Mouse (Mus musculus) testis, adult 2 months (tissue): ENCODE measurements around the gene Fibp. TPM values are rescaled to one million over a fixed set of nuclear protein-coding genes. Genes with fewer than 3 reads are reported as not detected.
A peak's percentile ranks its signal among the peaks of the same experiment; 100 is the strongest.

Source experiments
- H3K27ac ChIP-seq: fragments of 200-500 bp; 2 replicates; pipeline ENCODE4 v1.5.1; 2012; ENCODE audit warnings: low read depth, low read length; ENCODE audit not compliant: control insufficient read depth, insufficient read depth
- H3K27me3 ChIP-seq: fragments of 200-500 bp; 2 replicates; pipeline ENCODE4 v1.6.1; 2012; ENCODE audit warnings: mild to moderate bottlenecking, low read length, moderate library complexity; ENCODE audit not compliant: control insufficient read depth, insufficient read depth
- H3K36me3 ChIP-seq: fragments of 200-500 bp; 2 replicates; pipeline ENCODE4 v1.6.1; 2012; ENCODE audit warnings: mild to moderate bottlenecking, low read length; ENCODE audit not compliant: control insufficient read depth, insufficient read depth
- H3K4me1 ChIP-seq: fragments of 200-500 bp; 2 replicates; pipeline ENCODE4 v1.6.1; 2012; ENCODE audit warnings: low read length; ENCODE audit not compliant: control insufficient read depth, insufficient read depth
- H3K4me3 ChIP-seq: fragments of 200-500 bp; 2 replicates; pipeline ENCODE4 v1.5.1; 2012; ENCODE audit warnings: low read depth, mild to moderate bottlenecking, low read length, moderate library complexity, mixed read lengths; ENCODE audit not compliant: control insufficient read depth
- CTCF ChIP-seq: fragments of 200-500 bp; IDR thresholded peaks from 2 replicates; pipeline ENCODE4 v1.5.1; 2012; ENCODE audit warnings: low read depth, mild to moderate bottlenecking, inconsistent platforms, low read length, moderate library complexity; ENCODE audit not compliant: control insufficient read depth, insufficient read depth, insufficient replicate concordance
- POLR2A ChIP-seq: fragments of 200-500 bp; IDR thresholded peaks from 2 replicates; pipeline ENCODE4 v1.6.1; 2012; ENCODE audit warnings: low read depth, mild to moderate bottlenecking, inconsistent platforms, low read length, moderate library complexity; ENCODE audit not compliant: control insufficient read depth
- polyA plus RNA-seq: library from polyadenylated mRNA; depleted of rRNA; stranded (reverse); fragments of >200 nt; gene quantifications from 2 replicates; pipeline ENCODE4 v1.2.3, GENCODE M21; 2012

Gene Fibp
- polyA plus RNA-seq, 1 experiment: 71.3 TPM

- Histone ChIP-seq H3K4me3 (peak overlapping the region; percentile 99), H3K36me3 (peaks cover 2% of the 10 kb centered on the region), H3K27ac (peak overlapping the region; percentile 88), H3K27me3 (no peaks in the 10 kb centered on the region), H3K4me1 (peaks cover 24% of the 10 kb centered on the region)
- TF ChIP-seq POLR2A: no peak
- TF ChIP-seq CTCF: no peak
These were observed 34.4 kb upstream of the Fibp start for GRCm38 (mm10) chr19:5425906-5426565.

GRCm38 (mm10) chr19:5426640-5427290 is 33.6 kb upstream of the Fibp start:
- H3K36me3 ChIP-seq: peaks cover 2% of the 10 kb centered on the region
- H3K27ac ChIP-seq: no peak overlapping the region
- peaks cover 24% of the 10 kb centered on the region for H3K4me1 ChIP-seq
- no peak for TF ChIP-seq CTCF
- no peak for TF ChIP-seq POLR2A
- H3K4me3 ChIP-seq: no peak overlapping the region
- H3K27me3 ChIP-seq: no peaks in the 10 kb centered on the region

- Histone ChIP-seq H3K27ac (no peak overlapping the region), H3K36me3 (no peaks in the 10 kb centered on the region; the same call in 1 of the 2 replicates), H3K4me1 (peaks cover 21% of the 10 kb centered on the region), H3K27me3 (no peaks in the 10 kb centered on the region), H3K4me3 (no peak overlapping the region)
- TF ChIP-seq POLR2A (no peak), CTCF (no peak)
These were observed 32.3 kb upstream of the Fibp start for GRCm38 (mm10) chr19:5428083-5428482.

GRCm38 (mm10) chr19:5429219-5429618 is 31.2 kb upstream of the Fibp start:
- TF ChIP-seq POLR2A (no peak), CTCF (no peak)
- Histone ChIP-seq H3K36me3 (no peaks in the 10 kb centered on the region; the same call in 1 of the 2 replicates), H3K27me3 (no peaks in the 10 kb centered on the region), H3K27ac (no peak overlapping the region), H3K4me3 (no peak overlapping the region), H3K4me1 (peaks cover 17% of the 10 kb centered on the region)

GRCm38 (mm10) chr19:5429806-5430205 is 30.6 kb upstream of the Fibp start:
- TF ChIP-seq POLR2A: no peak
- no peak for TF ChIP-seq CTCF
- peaks cover 17% of the 10 kb centered on the region for H3K4me1 ChIP-seq
- no peak overlapping the region for H3K27ac ChIP-seq
- no peaks in the 10 kb centered on the region for H3K27me3 ChIP-seq
- no peaks in the 10 kb centered on the region; the same call in 1 of the 2 replicates for H3K36me3 ChIP-seq
- H3K4me3 ChIP-seq: no peak overlapping the region

GRCm38 (mm10) chr19:5430408-5430807 is 30.0 kb upstream of the Fibp start:
- Histone ChIP-seq H3K27me3 (no peaks in the 10 kb centered on the region), H3K36me3 (no peaks in the 10 kb centered on the region; the same call in 1 of the 2 replicates), H3K27ac (no peak overlapping the region), H3K4me3 (no peak overlapping the region), H3K4me1 (peaks cover 17% of the 10 kb centered on the region)
- TF ChIP-seq POLR2A (no peak), CTCF (no peak)

GRCm38 (mm10) chr19:5431911-5432464 is 28.4 kb upstream of the Fibp start:
- Histone ChIP-seq H3K4me3 (no peak overlapping the region), H3K27ac (no peak overlapping the region), H3K27me3 (no peaks in the 10 kb centered on the region), H3K4me1 (peaks cover 6% of the 10 kb centered on the region), H3K36me3 (no peaks in the 10 kb centered on the region)
- TF ChIP-seq POLR2A (no peak), CTCF (no peak)
